Mouse (Mus musculus) ES-E14 (cell line): ENCODE results near the gene Hnrnpll.

Experiments
- MAFK ChIP-seq: IDR thresholded peaks from 2 replicates; pipeline ENCODE4 v1.6.1; 2014; ENCODE audit warnings: mild to moderate bottlenecking, low read depth, low read length, inconsistent platforms; ENCODE audit not compliant: insufficient read depth
- ZNF384 ChIP-seq: IDR thresholded peaks from 2 replicates; pipeline ENCODE4 v1.6.1; 2012; ENCODE audit warnings: low read depth, low read length, inconsistent platforms

DNA sequence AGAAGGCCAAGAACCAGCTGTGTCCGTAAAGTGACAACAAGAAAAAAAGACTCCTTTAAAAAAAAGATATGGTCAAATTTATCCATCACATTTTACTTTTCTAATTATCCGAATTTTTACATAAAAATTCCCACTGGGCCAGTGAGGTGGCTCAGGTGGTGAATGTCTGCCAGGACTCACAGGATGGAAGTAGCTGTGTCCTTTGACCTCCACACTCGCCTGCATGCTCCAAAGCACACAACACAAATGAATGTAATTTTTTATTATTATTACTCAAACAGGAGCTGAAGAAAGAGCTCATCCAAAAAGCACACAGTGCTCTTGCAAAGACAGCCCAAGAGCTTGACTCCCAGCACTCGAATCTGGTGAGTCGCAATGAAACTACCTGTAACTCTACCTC lies 2.0 kb downstream of the Hnrnpll start:
- TF ChIP-seq ZNF384 (no peak), MAFK (no peak)
